Mouse (Mus musculus): ENCODE data around the gene Ssbp4. TPM values are rescaled to one million over a fixed set of nuclear protein-coding genes. Genes with fewer than 3 reads are reported as not detected.
A peak's percentile ranks its signal among the peaks of the same experiment; 100 is the strongest.

The Ssbp4 gene
- total RNA-seq, 1 experiment from 2014 or later, result 88.6 TPM

DNA sequence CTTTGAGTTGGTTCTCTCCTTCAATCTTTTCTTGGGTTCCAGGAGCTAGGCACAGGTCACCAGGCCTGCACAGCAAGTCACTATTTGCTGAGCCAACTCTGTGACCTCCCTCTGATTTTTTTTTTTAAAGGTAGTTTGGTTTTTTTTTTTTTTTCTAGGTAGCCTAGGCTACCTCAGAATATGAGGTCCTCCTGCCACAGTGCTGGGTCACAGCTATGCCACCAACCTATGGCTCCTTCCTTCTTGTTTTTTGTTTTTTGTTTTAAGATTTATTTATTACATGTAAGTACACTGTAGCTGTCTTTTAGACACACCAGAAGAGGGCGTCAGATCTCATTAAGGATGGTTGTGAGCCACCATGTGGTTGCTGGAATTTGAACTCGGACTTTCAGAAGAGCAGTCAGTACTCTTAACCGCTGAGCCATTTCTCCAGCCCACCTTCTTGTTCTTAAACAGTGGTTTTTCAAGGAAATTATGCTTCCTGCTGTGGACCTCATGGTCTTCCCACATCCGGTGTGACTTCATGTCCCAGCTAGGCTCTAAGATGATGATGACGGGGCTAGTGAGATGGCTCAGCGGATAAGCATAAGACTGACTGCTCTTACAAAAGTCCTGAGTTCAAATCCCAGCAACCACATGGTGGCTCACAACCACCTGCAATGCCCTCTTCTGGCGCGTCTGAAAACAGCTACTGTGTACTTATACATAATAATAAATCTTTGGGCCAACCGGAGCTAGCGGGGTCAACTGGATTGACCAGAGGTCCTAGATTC lies 59.1 kb downstream of the Ssbp4 start:
- peak; percentile 55 to 77 for ATAC-seq (replicated peaks in 1 of 2; ENCODE audit: insufficient read depth in 1 of 2, low FRiP score in 2 of 2, low TSS enrichment in 1 of 2, low read depth in 1 of 2, poor library complexity in 2 of 2, severe bottlenecking in 2 of 2)

DNA sequence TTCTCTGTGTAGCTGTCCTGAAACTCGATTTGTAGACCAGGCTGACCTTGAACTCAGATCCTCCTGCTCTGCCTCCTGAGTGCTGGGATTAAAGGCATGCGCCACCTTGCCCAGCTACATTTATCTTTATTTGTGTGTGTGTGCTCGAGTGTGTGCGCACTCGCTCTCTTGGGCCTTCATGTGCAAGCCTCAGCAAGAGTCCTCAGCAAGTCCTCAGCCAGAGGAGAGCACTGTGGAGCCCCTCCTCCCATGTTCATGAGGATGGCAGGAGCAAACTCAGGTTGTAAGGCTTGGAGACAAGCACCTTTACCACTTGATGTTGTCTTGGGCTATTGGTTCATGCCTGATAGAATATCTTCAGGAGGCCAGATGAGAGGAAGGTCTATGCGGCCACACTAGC lies 60.9 kb downstream of the Ssbp4 start:
- no peak for ATAC-seq (replicated peaks in 1 of 2; ENCODE audit: insufficient read depth in 1 of 2, low FRiP score in 2 of 2, low TSS enrichment in 1 of 2, low read depth in 1 of 2, poor library complexity in 2 of 2, severe bottlenecking in 2 of 2)

Other genes starting within 250 kb of the Ssbp4 start
- 0.44 and 4.1 TPM in 2 replicates for gene Comp, start 235.3 kb downstream of the Ssbp4 start, total RNA-seq (2017)
- gene Crtc1, start 169.3 kb downstream of the Ssbp4 start, total RNA-seq (2017), result 5.9 and 7.1 TPM in 2 replicates
- gene Klhl26, start 131.9 kb downstream of the Ssbp4 start, total RNA-seq (2017), result 7.8 and 7.9 TPM in 2 replicates
- 0.20 TPM in 1 of 2 replicates, not detected in the other for gene Tmem59l, start 121.5 kb downstream of the Ssbp4 start, total RNA-seq (2017)
- gene Crlf1, start 115.7 kb downstream of the Ssbp4 start, total RNA-seq (2017), result not detected in 2 replicates
- gene Rex1bd, start 102.1 kb downstream of the Ssbp4 start, total RNA-seq (2017), result 32.8 and 38.3 TPM in 2 replicates
- 2,498 and 4,881 TPM in 2 replicates for gene Uba52, start 98.1 kb downstream of the Ssbp4 start, total RNA-seq (2017)
- gene Fkbp8, start 81.1 kb downstream of the Ssbp4 start, total RNA-seq (2017), result 112 and 114 TPM in 2 replicates
- gene Kxd1, start 80.9 kb downstream of the Ssbp4 start, total RNA-seq (2017), result 66.1 and 70.0 TPM in 2 replicates
- 9.2 and 14.3 TPM in 2 replicates for gene Ell, start 69.4 kb downstream of the Ssbp4 start, total RNA-seq (2017)
- 20.4 and 26.0 TPM in 2 replicates for gene Isyna1, start 14.5 kb downstream of the Ssbp4 start, total RNA-seq (2017)
- gene Lrrc25, start 7.3 kb upstream of the Ssbp4 start, total RNA-seq (2017), result 1.7 and 2.3 TPM in 2 replicates
- 1.7 TPM in 1 of 2 replicates, not detected in the other for gene Gdf15, start 23.6 kb upstream of the Ssbp4 start, total RNA-seq (2017)
- 5.5 and 8.2 TPM in 2 replicates for gene Pgpep1, start 51.5 kb upstream of the Ssbp4 start, total RNA-seq (2017)
- 156 and 163 TPM in 2 replicates for gene Lsm4, start 64.4 kb upstream of the Ssbp4 start, total RNA-seq (2017)
- 83.4 and 89.4 TPM in 2 replicates for gene Jund, start 90.1 kb upstream of the Ssbp4 start, total RNA-seq (2017)
- gene Iqcn, start 94.6 kb upstream of the Ssbp4 start, total RNA-seq (2017), result 0.25 and 0.44 TPM in 2 replicates
- gene Gm3336, start 109.7 kb upstream of the Ssbp4 start, total RNA-seq (2017), result not detected in 2 replicates
- 0.56 and 1.0 TPM in 2 replicates for gene Pde4c, start 114.8 kb upstream of the Ssbp4 start, total RNA-seq (2017)
- 2.6 and 3.6 TPM in 2 replicates for gene Rab3a, start 145.8 kb upstream of the Ssbp4 start, total RNA-seq (2017)
- gene Mpv17l2, start 152.1 kb upstream of the Ssbp4 start, total RNA-seq (2017), result 7.0 and 7.1 TPM in 2 replicates
- gene Pik3r2, start 167.8 kb upstream of the Ssbp4 start, total RNA-seq (2017), result 13.3 and 15.0 TPM in 2 replicates
- 14.4 and 28.0 TPM in 2 replicates for gene Mast3, start 196.2 kb upstream of the Ssbp4 start, total RNA-seq (2017)
- gene Il12rb1, start 199.6 kb upstream of the Ssbp4 start, total RNA-seq (2017), result 6.1 and 9.8 TPM in 2 replicates
- 8.6 and 8.8 TPM in 2 replicates for gene Arrdc2, start 230.8 kb upstream of the Ssbp4 start, total RNA-seq (2017)